Mouse (Mus musculus) embryo, embryonic 11 days (tissue): ENCODE measurements at regions not wholly inside any gene's neighbourhood (a gene's known extent, or its start where the extent isn't known, plus 50 kb on each side); places are given as distances from the start of the nearest gene placed in this dataset.
"Not testable (repeated sequence)": the region's sequence is repeated elsewhere in the genome, so short reads cannot be mapped to it uniquely, and the experiment has no call there.

ENCODE experiments used
- DNase-seq: peaks from one replicate; pipeline ENCODE4 v3.0.0-alpha.2; 2015

GRCm38 (mm10) chr6:16765354-16765753, 132.9 kb downstream of the Tfec start:
- DNase-seq = peak; percentile 14

GRCm38 (mm10) chr6:16764707-16765106, 133.5 kb downstream of the Tfec start:
- peak; percentile 69 for DNase-seq

- DNase-seq = not testable (repeated sequence)
These were observed 143.2 kb downstream of the Tfec start for GRCm38 (mm10) chr6:16755044-16755443.

- no peak for DNase-seq
These were observed 165.1 kb downstream of the Tfec start for GRCm38 (mm10) chr6:16733184-16733583.

- DNase-seq = no peak
These were observed 166.1 kb downstream of the Tfec start for GRCm38 (mm10) chr6:16732095-16732494.

GRCm38 (mm10) chr6:16727256-16727890, 170.9 kb downstream of the Tfec start:
- peak; percentile 53 for DNase-seq

- no peak for DNase-seq
These were observed 173.0 kb downstream of the Tfec start for GRCm38 (mm10) chr6:16725256-16725655.

GRCm38 (mm10) chr6:16704496-16704895, 193.7 kb downstream of the Tfec start:
- DNase-seq = no peak

GRCm38 (mm10) chr6:16703412-16703746, 194.9 kb downstream of the Tfec start:
- DNase-seq = no peak

- DNase-seq = peak; percentile 37
These were observed 195.4 kb downstream of the Tfec start for GRCm38 (mm10) chr6:16702706-16703411.

- no peak for DNase-seq
These were observed 201.0 kb downstream of the Tfec start for GRCm38 (mm10) chr6:16697285-16697684.

- peak; percentile 79 for DNase-seq
These were observed 230.2 kb downstream of the Tfec start for GRCm38 (mm10) chr6:16668004-16668403.

GRCm38 (mm10) chr6:16667241-16667640, 231.0 kb downstream of the Tfec start:
- DNase-seq = peak; percentile 63

GRCm38 (mm10) chr6:16646269-16646668, 252.0 kb downstream of the Tfec start:
- DNase-seq = no peak

GRCm38 (mm10) chr6:16643519-16643918, 254.7 kb downstream of the Tfec start:
- DNase-seq = no peak

- DNase-seq = no peak
These were observed 261.4 kb downstream of the Tfec start for GRCm38 (mm10) chr6:16636736-16637304.

- DNase-seq = peak; percentile 50
These were observed 262.1 kb downstream of the Tfec start for GRCm38 (mm10) chr6:16636108-16636507.

- DNase-seq = peak; percentile 10
These were observed 290.7 kb downstream of the Tfec start for GRCm38 (mm10) chr6:16607393-16608023.

- DNase-seq = peak; percentile 6
These were observed 291.4 kb downstream of the Tfec start for GRCm38 (mm10) chr6:16606687-16607392.

- DNase-seq = no peak
These were observed 305.8 kb downstream of the Tfec start for GRCm38 (mm10) chr6:16592411-16592810.

GRCm38 (mm10) chr6:16582302-16582701, 315.9 kb downstream of the Tfec start:
- no peak for DNase-seq

- no peak for DNase-seq
These were observed 316.4 kb downstream of the Tfec start for GRCm38 (mm10) chr6:16581801-16582200.

- no peak for DNase-seq
These were observed 322.4 kb downstream of the Tfec start for GRCm38 (mm10) chr6:16575875-16576274.
